Mouse (Mus musculus) testis, adult 2 months (tissue): Measurements from ENCODE around the gene Ptp4a2.

ENCODE experiments used
- CTCF ChIP-seq: fragments of 200-500 bp; IDR thresholded peaks from 2 replicates; pipeline ENCODE4 v1.5.1; 2012; ENCODE audit warnings: low read depth, mild to moderate bottlenecking, inconsistent platforms, low read length, moderate library complexity; ENCODE audit not compliant: control insufficient read depth, insufficient read depth, insufficient replicate concordance
- POLR2A ChIP-seq: fragments of 200-500 bp; IDR thresholded peaks from 2 replicates; pipeline ENCODE4 v1.6.1; 2012; ENCODE audit warnings: low read depth, mild to moderate bottlenecking, inconsistent platforms, low read length, moderate library complexity; ENCODE audit not compliant: control insufficient read depth

- TF ChIP-seq CTCF (no peak), POLR2A (no peak)
Measured at GRCm38 (mm10) chr4:129829799-129830198, 18.8 kb downstream of the Ptp4a2 start.
